In the genomic region with DNA sequence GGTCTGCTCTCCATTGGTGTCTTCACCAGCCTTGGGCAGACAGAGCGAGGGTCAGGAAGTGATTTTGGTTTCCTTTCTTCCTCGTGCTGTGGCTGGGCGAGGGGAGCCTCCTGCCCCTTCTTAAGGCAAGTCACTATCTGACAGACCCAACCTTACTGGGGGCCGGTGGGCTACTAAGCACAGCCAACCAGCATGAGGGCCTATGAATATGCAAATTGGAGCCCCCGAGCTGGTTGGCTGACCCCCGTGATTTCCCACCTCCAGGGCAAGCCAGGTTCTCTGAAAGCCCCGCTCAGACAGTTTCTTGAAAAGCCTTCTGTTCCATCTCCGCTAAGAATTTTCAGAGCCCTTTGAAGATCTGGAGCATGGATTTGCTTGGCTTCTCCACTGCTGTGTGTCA, we compare ENCODE assay signal across 11 mouse cellular contexts. TPM values are rescaled to one million over a fixed set of nuclear protein-coding genes. Genes with fewer than 3 reads are reported as not detected.
DNase-seq lines count a peak whose midpoint lies in the region; ATAC-seq and TF ChIP-seq lines count a peak whose summit lies in the region.
"Had no signal": no experiment of that assay in that cellular context is flagged by ENCODE, and none has a peak within 500 bp of the region (broad histone marks: within the 10 kb centered on the region; RNA-seq: fewer than 3 reads in every experiment).

No protein-coding gene starts in this region.

- peak overlapping the region; percentile 50 for H3K9ac ChIP-seq in heart, embryonic 14.5 days (ENCODE audit: low read length)
- no peak overlapping the region for H3K9ac ChIP-seq in stomach, embryonic 14.5 days (replicated peaks; ENCODE audit: low read depth, low read length)
- H3K9ac ChIP-seq in stomach, postnatal 0 days (ENCODE audit: low read length): no peak overlapping the region
- 0 out of 2 replicates have a peak overlapping the region, but pooled peaks have one; percentile 5 for H3K9ac ChIP-seq in limb, embryonic 12.5 days (replicated peaks)
- H3K9ac ChIP-seq in stomach, embryonic 15.5 days: no peak overlapping the region

- H3K9me3 ChIP-seq in heart, embryonic 14.5 days (ENCODE audit: control insufficient read depth, low read length): no peaks in the 10 kb centered on the region
- H3K9me3 ChIP-seq in stomach, embryonic 14.5 days (ENCODE audit: control insufficient read depth, low read depth, low read length): no peaks in the 10 kb centered on the region
- H3K9me3 ChIP-seq in stomach, postnatal 0 days (ENCODE audit: control insufficient read depth, low read length): no peaks in the 10 kb centered on the region
- H3K9me3 ChIP-seq in limb, embryonic 12.5 days: no peaks in the 10 kb centered on the region
- H3K9me3 ChIP-seq in stomach, embryonic 15.5 days: no peaks in the 10 kb centered on the region

- H3K27ac ChIP-seq in heart, embryonic 14.5 days (replicated peaks in 1 of 2; ENCODE audit: control insufficient read depth in 1 of 2, insufficient read depth in 1 of 2, low read depth in 2 of 2, low read length in 2 of 2): no peak overlapping the region
- H3K27ac ChIP-seq in stomach, embryonic 14.5 days (ENCODE audit: low read length): no peak overlapping the region
- H3K27ac ChIP-seq in stomach, postnatal 0 days (replicated peaks): no peak overlapping the region
- no peak overlapping the region for H3K27ac ChIP-seq in limb, embryonic 12.5 days
- H3K27ac ChIP-seq in stomach, embryonic 15.5 days: no peak overlapping the region

- H3K4me2 ChIP-seq in heart, embryonic 14.5 days (ENCODE audit: low read length): peak overlapping the region; percentile 56
- H3K4me2 ChIP-seq in stomach, embryonic 14.5 days (replicated peaks; ENCODE audit: low read depth, low read length): 0 out of 2 replicates have a peak overlapping the region, but pooled peaks have one; percentile 19
- H3K4me2 ChIP-seq in stomach, postnatal 0 days (replicated peaks; ENCODE audit: low read depth): no peak overlapping the region
- H3K4me2 ChIP-seq in limb, embryonic 12.5 days: peak overlapping the region; percentile 52
- H3K4me2 ChIP-seq in stomach, embryonic 15.5 days: peak overlapping the region; percentile 32; the same call in 1 of the 2 replicates

- H3K4me1 ChIP-seq in heart, embryonic 14.5 days (ENCODE audit: control insufficient read depth in 2 of 2, insufficient read depth in 2 of 2, low read length in 2 of 2): peaks cover 8 to 13% of the 10 kb centered on the region in 2 experiments
- H3K4me1 ChIP-seq in stomach, embryonic 14.5 days (ENCODE audit: control insufficient read depth, insufficient read depth, low read length): peaks cover 9% of the 10 kb centered on the region
- no peaks in the 10 kb centered on the region for H3K4me1 ChIP-seq in stomach, postnatal 0 days (replicated peaks; ENCODE audit: control insufficient read depth, insufficient read depth)
- H3K4me1 ChIP-seq in limb, embryonic 12.5 days (replicated peaks): peaks cover 22% of the 10 kb centered on the region
- peaks cover 7% of the 10 kb centered on the region; the same call in 1 of the 2 replicates for H3K4me1 ChIP-seq in stomach, embryonic 15.5 days

- no peak for ATAC-seq in heart, embryonic 14.5 days (ENCODE audit: insufficient number of reproducible peaks, insufficient read depth, low FRiP score, low read depth)
- no peak for ATAC-seq in stomach, embryonic 14.5 days (ENCODE audit: insufficient number of reproducible peaks, insufficient read depth, low FRiP score, low read depth)
- ATAC-seq in stomach, postnatal 0 days (ENCODE audit: low FRiP score, low TSS enrichment): no peak
- no peak for ATAC-seq in limb, embryonic 12.5 days (ENCODE audit: insufficient number of reproducible peaks, insufficient read depth, low FRiP score, low TSS enrichment, low read depth)
- no peak for ATAC-seq in stomach, embryonic 15.5 days (ENCODE audit: insufficient read depth, low FRiP score, low read depth)

- no peak for TF ChIP-seq EP300 in stomach, postnatal 0 days (optimal IDR thresholded peaks at IDR 0.05)

- TF ChIP-seq CTCF in stomach, postnatal 0 days (IDR thresholded peaks at IDR 0.05; ENCODE audit: low read depth): no peak

- peak overlapping the region; percentile 12 to 15; a peak in 3 of 4 replicates for H3K4me3 ChIP-seq in heart, embryonic 14.5 days (ENCODE audit: control insufficient read depth in 1 of 2, insufficient read depth in 1 of 2, low read depth in 1 of 2, low read length in 2 of 2)
- H3K4me3 ChIP-seq in stomach, embryonic 14.5 days (ENCODE audit: low read depth, low read length): no peak overlapping the region
- H3K4me3 ChIP-seq in stomach, postnatal 0 days (ENCODE audit: low read depth, low read length): no peak overlapping the region
- peak overlapping the region; percentile 16; the same call in 1 of the 2 replicates for H3K4me3 ChIP-seq in limb, embryonic 12.5 days (replicated peaks)
- H3K4me3 ChIP-seq in stomach, embryonic 15.5 days (replicated peaks): no peak overlapping the region
- H3K4me3 ChIP-seq: erythroblast, embryonic 14.5 days had no signal

- no peaks in the 10 kb centered on the region for H3K27me3 ChIP-seq in heart, embryonic 14.5 days (ENCODE audit: control insufficient read depth, insufficient read depth, low read length)
- no peaks in the 10 kb centered on the region for H3K27me3 ChIP-seq in stomach, embryonic 14.5 days (ENCODE audit: control insufficient read depth, insufficient read depth, low read length)
- H3K27me3 ChIP-seq in stomach, postnatal 0 days (ENCODE audit: control insufficient read depth, insufficient read depth, low read length): no peaks in the 10 kb centered on the region
- no peaks in the 10 kb centered on the region for H3K27me3 ChIP-seq in limb, embryonic 12.5 days
- no peaks in the 10 kb centered on the region for H3K27me3 ChIP-seq in stomach, embryonic 15.5 days (replicated peaks)

- DNase-seq in heart, adult 11 months: no peak
- no peak for DNase-seq in stomach, postnatal 0 days (ENCODE audit: low spot score)
- DNase-seq in MN1 (ENCODE audit: low spot score): no peak
- no peak for DNase-seq in ovary, adult 18-20 months (ENCODE audit: low spot score)
- DNase-seq: kidney, postnatal 14 days; right cerebral cortex, postnatal 25 days had no signal

- 7% methylated on average over 8 of the region's 8 CpGs for WGBS in heart, embryonic 14.5 days
- 3% methylated on average over 8 of the region's 8 CpGs for WGBS in stomach, embryonic 14.5 days
- WGBS in stomach, postnatal 0 days: 13% methylated on average over 8 of the region's 8 CpGs
- 3% methylated on average over 8 of the region's 8 CpGs for WGBS in limb, embryonic 12.5 days
- 11% methylated on average over 8 of the region's 8 CpGs for WGBS in stomach, embryonic 15.5 days

- no peaks in the 10 kb centered on the region for H3K36me3 ChIP-seq in heart, embryonic 14.5 days (ENCODE audit: control insufficient read depth, insufficient read depth, low read length)
- H3K36me3 ChIP-seq in stomach, embryonic 14.5 days (ENCODE audit: control insufficient read depth, insufficient read depth, low read length): no peaks in the 10 kb centered on the region
- no peaks in the 10 kb centered on the region for H3K36me3 ChIP-seq in stomach, postnatal 0 days (ENCODE audit: control insufficient read depth, insufficient read depth, low read length)
- no peaks in the 10 kb centered on the region for H3K36me3 ChIP-seq in limb, embryonic 12.5 days
- H3K36me3 ChIP-seq in stomach, embryonic 15.5 days: no peaks in the 10 kb centered on the region

RNA-seq across cellular contexts. Expression of a gene that starts 4.3 kb away (rescaled TPM):
- polyA plus RNA-seq in heart, embryonic 14.5 days (2014; fragmentation: Nextera tagmentation; extraction: Ambion mirVana): 1.9 and 2.9 TPM in 2 replicates
- polyA plus RNA-seq in stomach, embryonic 14.5 days (2014; fragmentation: Nextera tagmentation; extraction: Ambion mirVana): 4.4 and 5.3 TPM in 2 replicates
- polyA plus RNA-seq in stomach, postnatal 0 days (2015; fragmentation: Nextera tagmentation; extraction: Ambion mirVana): 1.5 and 1.9 TPM in 2 replicates
- polyA plus RNA-seq in limb, embryonic 12.5 days (2016; fragmentation: Nextera tagmentation; extraction: Ambion mirVana): 3.0 and 4.2 TPM in 2 replicates
- 2.9 and 3.0 TPM in 2 replicates for polyA plus RNA-seq in stomach, embryonic 15.5 days (2015; fragmentation: Nextera tagmentation; extraction: Ambion mirVana)

RNA-seq across cellular contexts. Expression of a gene that starts 4.3 kb away (rescaled TPM):
- polyA plus RNA-seq in heart, embryonic 14.5 days (2014; fragmentation: Nextera tagmentation; extraction: Ambion mirVana): 197 and 203 TPM in 2 replicates
- 99.1 and 102 TPM in 2 replicates for polyA plus RNA-seq in stomach, embryonic 14.5 days (2014; fragmentation: Nextera tagmentation; extraction: Ambion mirVana)
- polyA plus RNA-seq in stomach, postnatal 0 days (2015; fragmentation: Nextera tagmentation; extraction: Ambion mirVana): 63.2 and 70.2 TPM in 2 replicates
- 113 and 115 TPM in 2 replicates for polyA plus RNA-seq in limb, embryonic 12.5 days (2016; fragmentation: Nextera tagmentation; extraction: Ambion mirVana)
- 102 and 106 TPM in 2 replicates for polyA plus RNA-seq in stomach, embryonic 15.5 days (2015; fragmentation: Nextera tagmentation; extraction: Ambion mirVana)

RNA-seq across cellular contexts. Expression of a gene that starts 44.8 kb away (rescaled TPM):
- 0.77 and 1.1 TPM in 2 replicates for polyA plus RNA-seq in heart, embryonic 14.5 days (2014; fragmentation: Nextera tagmentation; extraction: Ambion mirVana)
- polyA plus RNA-seq in stomach, embryonic 14.5 days (2014; fragmentation: Nextera tagmentation; extraction: Ambion mirVana): 1.5 and 1.8 TPM in 2 replicates
- 0.65 and 0.75 TPM in 2 replicates for polyA plus RNA-seq in stomach, postnatal 0 days (2015; fragmentation: Nextera tagmentation; extraction: Ambion mirVana)
- 0.46 and 0.56 TPM in 2 replicates for polyA plus RNA-seq in limb, embryonic 12.5 days (2016; fragmentation: Nextera tagmentation; extraction: Ambion mirVana)
- 1.7 and 1.8 TPM in 2 replicates for polyA plus RNA-seq in stomach, embryonic 15.5 days (2015; fragmentation: Nextera tagmentation; extraction: Ambion mirVana)

Comparison
In these comparisons a context has a peak if more than half of its experiments do, and no peak if none do; other contexts are left out.
1. H3K4me3 ChIP-seq: peak in heart, embryonic 14.5 days (2 of 2) and limb, embryonic 12.5 days (single experiment); none in stomach, embryonic 14.5 days (single experiment), stomach, postnatal 0 days (single experiment) and stomach, embryonic 15.5 days (single experiment).
2. H3K9ac ChIP-seq: peak in heart, embryonic 14.5 days (single experiment) and limb, embryonic 12.5 days (single experiment); none in stomach, embryonic 14.5 days (single experiment), stomach, postnatal 0 days (single experiment) and stomach, embryonic 15.5 days (single experiment).